Mouse (Mus musculus) ES-E14 (cell line): ENCODE data around the gene Eif4b.

ENCODE experiments used
- CHD2 ChIP-seq: IDR thresholded peaks from 2 replicates; pipeline ENCODE4 v1.6.1; 2014; ENCODE audit warnings: mild to moderate bottlenecking, low read depth, low read length, inconsistent platforms
- HCFC1 ChIP-seq: IDR thresholded peaks from 2 replicates; pipeline ENCODE4 v1.6.1; 2012; ENCODE audit warnings: low read length, inconsistent platforms, borderline replicate concordance; ENCODE audit not compliant: insufficient read depth
- MAFK ChIP-seq: IDR thresholded peaks from 2 replicates; pipeline ENCODE4 v1.6.1; 2014; ENCODE audit warnings: mild to moderate bottlenecking, low read depth, low read length, inconsistent platforms; ENCODE audit not compliant: insufficient read depth
- ZC3H11A ChIP-seq: IDR thresholded peaks from 2 replicates; pipeline ENCODE4 v1.6.1; 2012; ENCODE audit warnings: low read depth, mild to moderate bottlenecking, inconsistent platforms, low read length, borderline replicate concordance
- ZNF384 ChIP-seq: IDR thresholded peaks from 2 replicates; pipeline ENCODE4 v1.6.1; 2012; ENCODE audit warnings: low read depth, low read length, inconsistent platforms

DNA sequence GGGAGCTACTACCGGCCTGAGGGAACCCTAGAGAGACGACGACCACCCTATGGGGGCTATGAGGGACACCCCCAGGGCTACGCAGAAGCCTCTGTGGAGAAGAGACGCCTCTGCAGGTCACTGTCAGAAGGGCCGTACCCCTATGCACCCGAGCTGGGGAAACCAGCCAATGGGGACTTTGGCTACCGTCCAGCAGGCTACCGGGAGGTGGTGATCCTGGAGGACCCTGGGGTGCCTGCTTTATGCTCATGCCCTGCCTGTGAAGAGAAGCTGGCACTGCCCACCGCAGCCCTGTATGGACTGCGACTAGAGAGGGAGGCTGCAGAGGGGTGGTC lies 37.9 kb downstream of the Eif4b start:
- TF ChIP-seq MAFK (no peak), HCFC1 (no peak), CHD2 (no peak), ZC3H11A (no peak), ZNF384 (no peak)
